Mouse (Mus musculus): ENCODE data around the gene Snrpb.

Gene Snrpb

DNA sequence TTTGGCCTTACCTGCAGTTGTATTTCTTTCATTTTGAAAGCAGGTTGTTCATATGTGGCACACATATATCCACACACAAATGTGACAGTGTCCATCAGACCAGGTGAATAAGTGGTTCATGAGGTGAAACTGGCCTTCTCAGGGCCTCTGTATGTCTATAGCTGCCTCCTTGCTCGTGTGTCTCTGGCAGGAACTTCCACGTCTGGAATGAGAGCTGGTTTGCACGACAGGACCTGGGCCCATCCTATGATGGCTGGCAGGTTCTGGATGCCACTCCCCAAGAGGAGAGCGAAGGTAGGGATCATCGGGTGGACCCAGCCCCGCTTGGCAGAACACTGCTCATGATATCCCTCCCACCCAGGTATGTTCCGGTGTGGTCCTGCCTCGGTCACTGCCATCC is 36.2 kb downstream of the Snrpb start:
- no peak for DNase-seq (ENCODE audit: low spot score in 2 of 2)

DNA sequence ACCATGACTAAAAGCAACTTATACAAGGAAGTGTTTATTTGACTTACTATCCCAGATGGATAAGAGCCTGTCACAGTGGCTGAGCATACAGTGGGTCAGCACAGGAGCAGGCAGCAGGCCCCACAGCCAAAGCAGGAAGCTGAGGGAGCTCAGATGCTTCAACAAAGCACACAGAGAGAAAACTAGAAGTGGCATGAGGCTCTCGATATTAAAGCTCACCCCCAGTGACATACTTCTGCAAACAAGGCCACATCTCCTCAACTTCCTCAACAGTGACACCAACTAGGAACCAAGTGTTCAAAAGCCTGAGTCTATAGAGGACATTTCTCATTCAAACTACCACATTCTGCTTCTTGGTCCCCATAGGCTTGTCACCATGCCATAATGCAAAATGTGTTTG is 49.5 kb downstream of the Snrpb start:
- no peak for DNase-seq (ENCODE audit: low spot score in 2 of 2)

DNA sequence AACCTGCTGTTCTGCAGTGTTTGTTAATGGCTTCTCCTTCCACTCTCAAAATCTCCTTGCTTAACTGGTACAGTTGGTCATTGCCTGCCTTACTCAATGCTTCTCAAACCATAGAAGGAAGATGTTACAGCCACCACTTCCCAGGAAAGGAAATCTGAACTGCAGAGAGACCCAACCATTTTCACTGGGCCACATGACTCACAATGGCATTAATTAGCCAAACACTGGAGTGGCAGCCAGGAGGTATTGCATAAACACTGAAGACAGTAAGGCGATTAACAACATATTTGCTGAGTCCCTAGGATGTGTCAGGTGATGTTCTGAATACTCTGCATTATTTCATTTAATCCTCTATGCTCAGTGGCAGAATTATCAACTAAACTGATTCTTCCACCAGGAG is 53.1 kb downstream of the Snrpb start:
- DNase-seq (ENCODE audit: low spot score in 2 of 2): no peak

DNA sequence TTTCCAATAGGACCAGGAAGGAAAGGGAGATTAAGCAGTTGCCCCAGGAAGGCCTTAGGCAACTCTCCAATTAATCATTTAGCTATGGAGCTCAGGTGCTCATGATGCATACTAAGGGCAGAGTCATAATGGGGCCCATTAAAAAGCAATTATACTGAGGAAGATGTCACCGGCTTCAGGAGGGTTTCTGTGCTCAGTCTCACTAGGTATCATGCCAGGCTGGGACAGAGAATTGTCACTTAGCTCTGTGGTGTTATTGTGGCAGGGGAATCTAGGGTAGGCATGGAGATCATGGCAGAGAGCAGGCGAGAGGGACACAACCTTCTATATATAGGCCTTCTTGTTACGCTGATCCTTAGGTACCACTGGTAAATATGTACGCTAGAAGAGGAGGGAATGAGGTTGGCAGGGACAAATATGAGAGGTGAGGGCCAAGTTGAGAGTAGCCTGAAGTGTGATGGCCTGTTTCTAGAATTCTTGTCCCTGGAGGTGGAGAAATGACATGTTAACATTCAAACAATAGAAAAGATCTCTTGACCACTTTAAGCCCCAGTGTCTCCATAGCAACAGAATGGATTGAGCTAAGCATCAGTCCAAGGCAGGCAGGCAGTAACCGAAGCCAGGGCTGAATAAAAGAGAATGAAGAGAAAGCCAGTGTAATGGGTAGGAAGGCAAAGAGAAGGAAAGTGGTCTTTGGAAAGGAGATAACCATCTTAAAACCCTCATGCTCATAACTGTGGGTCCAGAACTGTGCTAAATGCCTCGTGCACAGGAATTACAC is 53.7 kb downstream of the Snrpb start:
- no peak for DNase-seq (ENCODE audit: low spot score in 2 of 2)

Measured in urinary bladder, postnatal 36 days (tissue).